Mouse (Mus musculus) embryonic fibroblast, embryonic 13.5 days (primary cell): ENCODE results near the gene Cacna2d3. TPM values are rescaled to one million over a fixed set of nuclear protein-coding genes. Genes with fewer than 3 reads are reported as not detected.

Source experiments
- H3K27ac ChIP-seq: 2 replicates; pipeline ENCODE4 v1.5.1; 2012; ENCODE audit warnings: low read length, control low read depth, inconsistent platforms; ENCODE audit not compliant: insufficient read depth
- H3K4me1 ChIP-seq: 2 replicates; pipeline ENCODE4 v1.6.1; 2011; ENCODE audit warnings: low read length; ENCODE audit not compliant: control insufficient read depth, insufficient read depth
- H3K4me3 ChIP-seq: 2 replicates; pipeline ENCODE4 v1.5.1; 2011; ENCODE audit warnings: mild to moderate bottlenecking, control low read depth, low read length; ENCODE audit not compliant: insufficient read depth
- CTCF ChIP-seq: IDR thresholded peaks from 2 replicates; pipeline ENCODE4 v1.5.1; 2011; ENCODE audit warnings: mild to moderate bottlenecking, control low read depth, low read length, moderate library complexity, borderline replicate concordance; ENCODE audit not compliant: insufficient read depth
- POLR2A ChIP-seq: IDR thresholded peaks from 2 replicates; pipeline ENCODE4 v1.6.1; 2011; ENCODE audit warnings: low read depth, mild to moderate bottlenecking, control low read depth, low read length, moderate library complexity
- polyA plus RNA-seq: library from polyadenylated mRNA; stranded (reverse); fragments of >200 nt; gene quantifications from 2 replicates; pipeline ENCODE4 v1.2.4, GENCODE M21; 2011; ENCODE audit warnings: low read depth; ENCODE audit not compliant: missing spikeins, insufficient read length

Cacna2d3 gene
- polyA plus RNA-seq, 1 experiment, result 5.3 TPM

DNA sequence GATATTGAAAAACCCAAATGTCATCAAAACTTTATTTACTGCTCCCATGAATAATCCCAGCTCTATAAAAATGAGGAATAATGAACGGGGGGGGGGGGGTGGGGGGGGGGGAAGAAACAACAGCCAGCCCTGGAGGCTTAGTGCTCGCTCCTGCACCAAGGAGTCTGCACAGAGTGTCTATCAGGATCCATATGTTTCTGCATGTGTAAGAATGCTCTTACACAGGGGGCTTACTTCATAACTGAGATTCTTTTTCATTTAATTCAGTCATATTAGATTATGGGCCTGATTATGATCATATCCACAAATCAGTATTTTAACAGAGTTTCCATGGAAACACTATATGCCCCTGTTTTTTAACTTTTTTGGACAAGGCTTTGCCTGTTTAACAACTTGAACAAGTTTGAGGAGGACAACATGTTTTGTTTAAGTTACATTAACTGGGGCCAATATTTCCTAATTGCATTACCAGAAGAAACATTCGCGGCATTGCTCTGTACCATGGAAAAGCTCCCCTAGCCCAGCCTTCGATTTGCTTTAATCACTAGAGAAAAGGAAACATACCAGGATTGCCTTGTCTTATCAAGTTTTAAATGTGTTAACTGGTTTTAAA is 716.3 kb downstream of the Cacna2d3 start:
- no peak for TF ChIP-seq POLR2A
- no peak for TF ChIP-seq CTCF
- no peaks in the 10 kb centered on the region for H3K4me1 ChIP-seq
- no peak overlapping the region for H3K4me3 ChIP-seq
- H3K27ac ChIP-seq, result no peak overlapping the region

- TF ChIP-seq CTCF (no peak), POLR2A (no peak)
- H3K4me3 ChIP-seq, result no peak overlapping the region
- no peak overlapping the region for H3K27ac ChIP-seq
- H3K4me1 ChIP-seq, result no peaks in the 10 kb centered on the region
These were observed 725.1 kb downstream of the Cacna2d3 start for GRCm38 (mm10) chr14:28996569-28996968.

DNA sequence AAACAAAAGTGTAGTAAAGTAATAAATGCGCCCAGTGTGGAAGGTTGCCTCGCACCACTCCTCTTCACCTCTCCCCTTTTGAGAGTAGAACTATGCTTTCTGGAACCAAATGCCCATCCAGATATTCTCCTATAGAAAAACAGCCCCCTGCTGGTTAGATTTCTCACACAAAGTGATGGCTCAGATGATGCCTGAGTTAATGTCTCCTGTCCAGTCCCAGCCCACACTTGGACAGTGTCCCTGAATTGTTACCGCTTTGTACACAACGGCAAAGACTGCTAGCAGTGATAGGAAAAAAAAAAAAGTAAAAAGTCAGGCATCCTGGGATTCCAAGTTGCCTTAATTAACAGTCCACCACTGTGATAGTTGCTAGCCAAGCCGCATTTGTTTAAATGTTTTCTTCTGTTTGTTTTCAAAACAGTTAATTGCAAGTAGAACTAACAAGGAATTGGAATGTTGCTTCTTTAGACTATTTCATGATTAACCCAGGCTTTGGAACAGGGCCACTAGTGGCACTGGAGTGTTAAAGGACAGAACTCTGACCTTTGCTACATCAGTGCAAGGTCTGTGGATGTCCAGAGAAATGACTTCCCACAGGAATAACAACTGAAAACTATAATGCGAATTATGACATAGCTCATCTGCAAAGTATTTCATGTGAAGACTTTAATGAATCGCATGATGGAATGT is 733.3 kb downstream of the Cacna2d3 start:
- TF ChIP-seq POLR2A (no peak), CTCF (no peak)
- 0 out of 2 replicates have a peak overlapping the region, but pooled peaks have one; percentile 26 for H3K27ac ChIP-seq
- no peak overlapping the region for H3K4me3 ChIP-seq
- peaks cover 14% of the 10 kb centered on the region; the same call in 1 of the 2 replicates for H3K4me1 ChIP-seq

DNA sequence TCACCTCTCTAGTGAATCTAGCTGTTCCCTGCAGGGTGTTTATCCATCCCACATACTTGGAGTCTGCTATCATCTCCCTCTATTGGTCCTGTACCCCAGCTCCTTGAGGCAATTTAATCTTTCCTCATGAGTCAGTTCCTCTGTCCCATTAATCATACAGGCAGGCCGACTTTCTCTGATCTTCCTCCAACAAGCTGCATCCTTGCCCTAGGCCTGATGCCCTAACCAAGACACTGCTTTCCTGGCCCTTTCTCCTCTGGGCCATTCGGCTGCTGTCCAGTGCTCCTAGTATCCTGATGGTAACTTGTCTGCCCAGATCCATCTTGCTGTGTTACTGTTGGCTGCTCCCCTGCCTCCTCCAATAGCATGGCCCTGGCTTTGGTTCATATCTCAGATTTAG is 737.4 kb downstream of the Cacna2d3 start:
- Histone ChIP-seq H3K4me1 (peaks cover 13% of the 10 kb centered on the region), H3K4me3 (no peak overlapping the region), H3K27ac (no peak overlapping the region; the same call in 1 of the 2 replicates)
- TF ChIP-seq CTCF, result no peak
- no peak for TF ChIP-seq POLR2A

- H3K27ac ChIP-seq, result peak overlapping the region; percentile 1; the same call in 1 of the 2 replicates
- no peak overlapping the region for H3K4me3 ChIP-seq
- H3K4me1 ChIP-seq, result peaks cover 13% of the 10 kb centered on the region
- no peak for TF ChIP-seq POLR2A
- no peak for TF ChIP-seq CTCF
These were observed 741.2 kb downstream of the Cacna2d3 start for GRCm38 (mm10) chr14:28980482-28980881.

DNA sequence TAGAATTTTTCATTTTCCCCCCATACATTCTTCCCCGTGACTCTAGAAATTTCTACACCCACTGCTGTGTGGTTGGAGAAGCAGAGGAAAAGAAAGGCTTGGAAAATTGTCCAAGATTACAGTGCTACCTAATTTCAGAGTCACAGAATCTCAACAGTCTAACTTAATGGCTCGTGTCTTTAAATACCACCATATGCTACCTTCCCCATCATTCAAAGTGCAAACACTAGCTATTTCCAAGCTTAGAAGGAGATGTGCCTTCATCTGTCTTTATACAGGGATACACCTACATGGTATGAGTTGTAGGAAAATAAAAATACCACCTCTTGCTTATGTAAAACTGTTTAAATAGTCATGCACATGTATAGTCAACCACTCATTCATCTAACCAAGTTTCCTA is 742.4 kb downstream of the Cacna2d3 start:
- Histone ChIP-seq H3K27ac (no peak overlapping the region), H3K4me1 (peaks cover 11% of the 10 kb centered on the region), H3K4me3 (no peak overlapping the region)
- TF ChIP-seq POLR2A (no peak), CTCF (no peak)

DNA sequence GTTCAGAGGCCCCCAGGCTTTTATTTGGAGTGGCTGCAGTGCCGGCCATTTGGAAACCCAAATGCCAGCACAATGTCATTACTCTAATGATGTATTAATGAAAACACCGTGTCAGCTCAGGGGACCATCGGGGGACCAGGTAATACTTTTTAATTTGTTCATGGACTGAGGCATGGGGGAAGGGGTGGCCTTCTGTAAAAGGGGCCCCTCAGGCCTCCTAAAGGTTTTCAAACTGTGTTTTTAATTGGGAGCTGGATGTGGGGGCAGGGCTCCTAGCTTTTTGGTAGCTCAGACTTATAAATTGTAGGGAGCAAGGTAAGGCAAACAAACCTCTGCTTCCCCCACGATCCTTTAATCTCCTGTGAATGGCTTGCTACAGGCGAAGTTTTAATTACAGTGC is 749.0 kb downstream of the Cacna2d3 start:
- H3K27ac ChIP-seq, result no peak overlapping the region
- peaks cover 2% of the 10 kb centered on the region for H3K4me1 ChIP-seq
- no peak for TF ChIP-seq CTCF

GRCm38 (mm10) chr14:28969247-28969646 is 752.4 kb downstream of the Cacna2d3 start:
- TF ChIP-seq CTCF, result no peak
- TF ChIP-seq POLR2A, result no peak
- Histone ChIP-seq H3K27ac (no peak overlapping the region), H3K4me3 (no peak overlapping the region), H3K4me1 (peaks cover 2% of the 10 kb centered on the region)

More for the DNA sequence above, 749.0 kb downstream of the Cacna2d3 start:
- H3K4me3 ChIP-seq, result no peak overlapping the region

- Histone ChIP-seq H3K4me3 (no peak overlapping the region), H3K27ac (no peak overlapping the region), H3K4me1 (peaks cover 2% of the 10 kb centered on the region)
- TF ChIP-seq POLR2A, result no peak
- TF ChIP-seq CTCF, result no peak
These were observed 754.8 kb downstream of the Cacna2d3 start for GRCm38 (mm10) chr14:28966881-28967280.

- Histone ChIP-seq H3K4me3 (no peak overlapping the region), H3K4me1 (no peaks in the 10 kb centered on the region), H3K27ac (no peak overlapping the region)
- TF ChIP-seq CTCF (no peak), POLR2A (no peak)
These were observed 760.3 kb downstream of the Cacna2d3 start for GRCm38 (mm10) chr14:28961379-28961778.
